Mouse (Mus musculus) heart, embryonic 14.5 days (tissue): Measurements from ENCODE around the gene Ten1. TPM values are rescaled to one million over a fixed set of nuclear protein-coding genes. Genes with fewer than 3 reads are reported as not detected.

ENCODE experiments used
- ATAC-seq: fragments of 200-750 bp; cut with Nextera tagmentation; 2 replicates; pipeline ENCODE4 v1.8.0; 2017; ENCODE audit warnings: low read depth, moderate TSS enrichment; ENCODE audit not compliant: insufficient number of reproducible peaks, insufficient read depth, low FRiP score
- H3K27ac ChIP-seq, 2 experiments: fragments of 200-500 bp in 1 of 2; fragments of 300-500 bp in 1 of 2; sonication (generic) in 1 of 2; replicated peaks in 1 of 2; 2 replicates each; pipeline ENCODE4 v1.5.1; 2012 to 2014; ENCODE audit warnings: low read depth in 2 of 2, low read length in 2 of 2, control low read depth in 1 of 2, mild to moderate bottlenecking in 1 of 2, mixed read lengths in 1 of 2; ENCODE audit not compliant: control insufficient read depth in 1 of 2, insufficient read depth in 1 of 2
- H3K27me3 ChIP-seq: fragments of 300-500 bp; sonication (generic); 2 replicates; pipeline ENCODE4 v1.6.1; 2014; ENCODE audit warnings: mild to moderate bottlenecking, low read length, control low read depth; ENCODE audit not compliant: control insufficient read depth, insufficient read depth
- H3K36me3 ChIP-seq: fragments of 300-500 bp; sonication (generic); 2 replicates; pipeline ENCODE4 v1.6.1; 2014; ENCODE audit warnings: mild to moderate bottlenecking, control low read depth, low read length, mixed read lengths; ENCODE audit not compliant: control insufficient read depth, insufficient read depth
- H3K4me1 ChIP-seq, 2 experiments: fragments of 200-500 bp in 1 of 2; fragments of 300-500 bp in 1 of 2; sonication (generic) in 1 of 2; 2 replicates each; pipeline ENCODE4 v1.6.1; 2012 to 2014; ENCODE audit warnings: low read length in 2 of 2, control low read depth in 1 of 2, mixed read lengths in 1 of 2; ENCODE audit not compliant: control insufficient read depth in 2 of 2, insufficient read depth in 2 of 2
- H3K4me2 ChIP-seq: fragments of 300-500 bp; sonication (generic); 2 replicates; pipeline ENCODE4 v1.6.1; 2014; ENCODE audit warnings: mild to moderate bottlenecking, low read length
- H3K4me3 ChIP-seq, 2 experiments: fragments of 200-500 bp in 1 of 2; fragments of 300-500 bp in 1 of 2; sonication (generic) in 1 of 2; 2 replicates each; pipeline ENCODE4 v1.5.1; 2012 to 2014; ENCODE audit warnings: low read length in 2 of 2, mild to moderate bottlenecking in 2 of 2, control low read depth in 1 of 2, low read depth in 1 of 2, moderate library complexity in 1 of 2; ENCODE audit not compliant: control insufficient read depth in 1 of 2, insufficient read depth in 1 of 2
- H3K9ac ChIP-seq: fragments of 300-500 bp; sonication (generic); 2 replicates; pipeline ENCODE4 v1.6.1; 2014; ENCODE audit warnings: mild to moderate bottlenecking, low read length
- H3K9me3 ChIP-seq: fragments of 300-500 bp; sonication (generic); 2 replicates; pipeline ENCODE4 v1.6.1; 2016; ENCODE audit warnings: low read length, control low read depth; ENCODE audit not compliant: control insufficient read depth
- WGBS: fragments of 180-500 bp; shearing (Covaris S2); extraction: QIAGEN DNeasy Blood & Tissue Kit; methylation state at CpG from one replicate; pipeline ENCODE4 v1.1.7; 2014; 5-methylcytosine and 5-hydroxymethylcytosine counted together
- polyA plus RNA-seq: library from polyadenylated mRNA; unstranded; fragments of >200 nt; fragmentation: Nextera tagmentation; extraction: Ambion mirVana; gene quantifications from 2 replicates; pipeline ENCODE4 v1.2.1, GENCODE M21; 2014

The Ten1 gene
- polyA plus RNA-seq, 1 experiment from 2014 or later: 89.4 TPM

- Histone ChIP-seq H3K27ac (no peak overlapping the region), H3K27me3 (no peaks in the 10 kb centered on the region), H3K4me2 (peak overlapping the region; percentile 82), H3K4me1 (peaks cover 4 to 9% of the 10 kb centered on the region in 2 experiments; a peak in 3 of 4 replicates), H3K4me3 (peak overlapping the region in 1 of 2 experiments; percentile 71; a peak in 2 of 4 replicates), H3K36me3 (peaks cover 18% of the 10 kb centered on the region), H3K9me3 (no peaks in the 10 kb centered on the region), H3K9ac (no peak overlapping the region; the same call in 1 of the 2 replicates)
- no peak for ATAC-seq
- WGBS: 92% methylated on average over 6 of the region's 6 CpGs
Observed at GRCm38 (mm10) chr11:116197584-116197906, 1.1 kb upstream of the Ten1 start.

DNA sequence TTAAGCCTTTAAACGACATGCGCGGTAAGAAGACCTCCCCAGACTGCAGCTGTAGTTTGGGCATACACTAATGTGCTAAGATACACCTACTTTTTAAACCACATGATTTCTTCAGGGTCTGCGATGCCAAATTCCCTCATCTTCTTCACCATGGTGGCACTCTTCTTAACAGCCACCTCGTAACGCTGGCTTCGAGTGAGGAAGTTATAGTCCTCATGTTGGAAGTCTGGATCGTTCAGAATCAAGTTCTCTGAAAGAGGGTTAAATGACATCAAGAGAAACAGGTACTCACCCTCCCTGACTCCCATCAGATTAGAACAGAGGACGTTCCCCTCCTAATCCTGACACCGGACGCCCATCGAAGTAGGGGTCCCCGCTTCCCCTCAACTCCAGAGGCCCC is 523 bp upstream of the Ten1 start:
- WGBS: 19% methylated on average over 13 of the region's 13 CpGs
- H3K36me3 ChIP-seq: peaks cover 17% of the 10 kb centered on the region
- peak overlapping the region; percentile 71 to 79 for H3K4me3 ChIP-seq
- H3K27me3 ChIP-seq: no peaks in the 10 kb centered on the region
- ATAC-seq: no peak
- H3K9ac ChIP-seq: peak overlapping the region; percentile 87
- H3K4me2 ChIP-seq: peak overlapping the region; percentile 82
- no peaks in the 10 kb centered on the region for H3K9me3 ChIP-seq
- H3K27ac ChIP-seq: peak overlapping the region; percentile 78 to 98
- peaks cover 4 to 9% of the 10 kb centered on the region in 2 experiments; a peak in 3 of 4 replicates for H3K4me1 ChIP-seq

GRCm38 (mm10) chr11:116201151-116201550 is 2.5 kb downstream of the Ten1 start:
- H3K4me3 ChIP-seq: no peak overlapping the region
- no peaks in the 10 kb centered on the region for H3K27me3 ChIP-seq
- WGBS: 87% methylated on average over 2 of the region's 2 CpGs
- no peaks in the 10 kb centered on the region for H3K9me3 ChIP-seq
- H3K4me2 ChIP-seq: no peak overlapping the region
- peaks cover 3 to 9% of the 10 kb centered on the region in 2 experiments; a peak in 2 of 4 replicates for H3K4me1 ChIP-seq
- H3K36me3 ChIP-seq: peaks cover 24% of the 10 kb centered on the region
- ATAC-seq: no peak
- no peak overlapping the region for H3K27ac ChIP-seq
- H3K9ac ChIP-seq: no peak overlapping the region

DNA sequence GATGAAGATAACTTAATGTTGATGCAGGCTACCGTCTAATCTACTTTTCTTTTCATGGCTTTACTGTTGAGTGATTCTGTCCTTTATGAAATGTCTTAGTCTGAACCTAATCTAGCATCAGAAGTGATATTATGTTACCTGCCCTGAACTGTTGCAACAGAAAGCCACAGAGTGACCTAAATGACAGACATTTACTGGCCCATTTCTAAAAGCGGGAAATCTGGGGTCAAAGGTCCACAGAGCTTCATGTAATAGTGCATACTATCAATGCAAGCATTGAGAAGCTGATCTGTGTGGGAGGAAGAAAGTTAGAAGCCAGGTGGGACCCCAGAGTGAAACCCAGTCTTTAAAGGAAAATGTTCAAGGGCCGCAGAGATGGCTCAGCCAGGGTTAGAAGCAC is 4.5 kb downstream of the Ten1 start:
- Histone ChIP-seq H3K36me3 (peaks cover 32% of the 10 kb centered on the region), H3K4me1 (0 out of 4 replicates have a peak, but pooled peaks cover under 1 to 3% of the 10 kb centered on the region in 2 experiments), H3K9ac (no peak overlapping the region), H3K4me3 (no peak overlapping the region), H3K27me3 (no peaks in the 10 kb centered on the region), H3K9me3 (no peaks in the 10 kb centered on the region), H3K27ac (no peak overlapping the region), H3K4me2 (no peak overlapping the region)
- ATAC-seq: no peak
- WGBS: 94% methylated on average over 3 of the region's 3 CpGs

- Histone ChIP-seq H3K27ac (no peak overlapping the region), H3K4me1 (no peaks in the 10 kb centered on the region), H3K9ac (no peak overlapping the region), H3K36me3 (peaks cover 36% of the 10 kb centered on the region), H3K4me2 (no peak overlapping the region), H3K27me3 (no peaks in the 10 kb centered on the region), H3K9me3 (no peaks in the 10 kb centered on the region), H3K4me3 (no peak overlapping the region)
- WGBS: 75% methylated on average over 4 of the region's 4 CpGs
- no peak for ATAC-seq
Observed at GRCm38 (mm10) chr11:116206678-116207077, 8.0 kb downstream of the Ten1 start.

DNA sequence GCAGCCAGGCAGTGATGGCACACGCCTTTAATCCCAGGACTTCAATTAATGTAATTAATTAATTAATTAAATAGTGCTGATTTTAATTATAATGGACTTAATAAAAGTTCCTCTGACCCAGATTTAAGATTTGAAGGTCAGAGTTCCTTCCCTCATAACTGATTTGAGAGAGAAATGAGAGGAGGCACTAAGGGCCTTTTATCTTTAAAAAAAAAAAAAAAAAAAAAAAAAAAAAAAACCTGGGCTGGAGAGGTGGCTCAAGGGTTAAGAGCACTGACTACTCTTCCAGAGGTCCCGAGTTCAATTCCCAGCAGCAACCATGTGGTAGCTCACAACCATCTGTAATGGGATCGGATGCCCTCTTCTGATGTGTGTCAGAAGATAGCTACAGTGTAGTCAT is 10.0 kb downstream of the Ten1 start:
- H3K4me2 ChIP-seq: no peak overlapping the region
- no peaks in the 10 kb centered on the region for H3K4me1 ChIP-seq
- WGBS: 81% methylated on average over 3 of the region's 3 CpGs
- ATAC-seq: no peak
- no peaks in the 10 kb centered on the region for H3K9me3 ChIP-seq
- peaks cover 33% of the 10 kb centered on the region for H3K36me3 ChIP-seq
- H3K9ac ChIP-seq: no peak overlapping the region
- H3K4me3 ChIP-seq: no peak overlapping the region
- no peak overlapping the region for H3K27ac ChIP-seq
- no peaks in the 10 kb centered on the region for H3K27me3 ChIP-seq

DNA sequence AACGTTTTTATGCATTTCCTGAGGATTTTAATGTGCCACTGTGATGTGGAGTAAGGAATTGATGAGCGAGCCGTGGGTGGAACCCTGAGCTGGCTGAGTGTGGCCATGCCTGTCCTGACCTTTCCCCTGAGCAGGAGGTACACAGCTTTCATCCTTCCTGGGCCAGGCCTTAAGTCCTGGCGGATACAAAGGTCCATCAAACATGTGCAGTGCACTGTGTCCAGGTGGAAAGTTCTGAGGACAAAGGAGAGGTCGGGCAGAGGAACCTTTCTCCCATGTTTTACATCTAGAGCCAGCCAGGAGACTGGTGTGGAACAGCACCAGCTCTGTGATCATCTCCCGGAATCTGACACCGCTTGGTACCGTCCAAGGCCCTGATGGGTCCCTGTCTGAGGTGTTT is 10.6 kb downstream of the Ten1 start:
- no peak for ATAC-seq
- Histone ChIP-seq H3K9ac (no peak overlapping the region), H3K27me3 (no peaks in the 10 kb centered on the region), H3K27ac (no peak overlapping the region), H3K9me3 (no peaks in the 10 kb centered on the region), H3K4me2 (no peak overlapping the region), H3K36me3 (peaks cover 33% of the 10 kb centered on the region), H3K4me1 (no peaks in the 10 kb centered on the region), H3K4me3 (no peak overlapping the region)
- WGBS: 80% methylated on average over 8 of the region's 8 CpGs

GRCm38 (mm10) chr11:116210696-116211095 is 12.0 kb downstream of the Ten1 start:
- no peak for ATAC-seq
- 73% methylated on average over 5 of the region's 5 CpGs for WGBS

More at GRCm38 (mm10) chr11:116210696-116211095, 12.0 kb downstream of the Ten1 start:
- Histone ChIP-seq H3K27me3 (no peaks in the 10 kb centered on the region), H3K4me2 (no peak overlapping the region), H3K36me3 (peaks cover 22% of the 10 kb centered on the region), H3K4me3 (no peak overlapping the region), H3K27ac (no peak overlapping the region), H3K4me1 (no peaks in the 10 kb centered on the region), H3K9me3 (no peaks in the 10 kb centered on the region), H3K9ac (no peak overlapping the region)
